Mouse (Mus musculus) T-cell, adult 66 days (primary cell): ENCODE results near the gene Ogdh. TPM values are rescaled to one million over a fixed set of nuclear protein-coding genes. Genes with fewer than 3 reads are reported as not detected.

ENCODE experiments used
- total RNA-seq, 2 experiments: library from RNA; stranded (reverse); gene quantifications; 3 replicates in 1 of 2; 4 replicates in 1 of 2; pipeline ENCODE4 v1.2.4; 2023

The Ogdh gene
- total RNA-seq, result 100 to 1,000 TPM; 161 to 167 TPM

GRCm38 (mm10) chr11:6291401-6292115, at the start of gene Ogdh:
TSS of gene Ogdh (plus strand) at chr11:6291633.

GRCm38 (mm10) chr11:6267320-6268254, 23.8 kb upstream of the Ogdh start, which contains the start of gene Ddx56:
TSS of gene Ddx56 (minus strand) at chr11:6267772.

GRCm38 (mm10) chr11:6274387-6275093, 16.9 kb upstream of the Ogdh start, which contains the start of gene Tmed4:
TSS of gene Tmed4 (minus strand) at chr11:6274870.

GRCm38 (mm10) chr11:6388726-6389413, 97.4 kb downstream of the Ogdh start, which contains the start of gene Zmiz2:
TSS of gene Zmiz2 (plus strand) at chr11:6389074.

Other genes starting within 250 kb of the Ogdh start
- gene Camk2b, start 225.3 kb upstream of the Ogdh start, total RNA-seq, result 10 to 100 TPM; 12.4 to 14.4 TPM
- 1 to 10 TPM in 1 of 2 experiments, under 1 TPM in 1; 0.47 to 1.1 TPM for gene A730071L15Rik, start 91.6 kb upstream of the Ogdh start, total RNA-seq
- 10 to 100 TPM; 64.9 to 69.8 TPM for gene Nudcd3, start 91.2 kb upstream of the Ogdh start, total RNA-seq
- under 1 TPM; 0.15 TPM for gene Npc1l1, start 61.5 kb upstream of the Ogdh start, total RNA-seq
- gene Ddx56, start 23.9 kb upstream of the Ogdh start, total RNA-seq, result 10 to 100 TPM; 81.5 to 92.5 TPM
- gene Tmed4, start 16.8 kb upstream of the Ogdh start, total RNA-seq, result 10 to 100 TPM; 39.9 to 46.8 TPM
- 100 to 1,000 TPM; 101 to 103 TPM for gene Zmiz2, start 97.4 kb downstream of the Ogdh start, total RNA-seq
- 1,000 to 10,000 TPM; 1,227 to 1,397 TPM for gene Ppia, start 123.8 kb downstream of the Ogdh start, total RNA-seq
- gene H2afv, start 152.8 kb downstream of the Ogdh start, total RNA-seq, result 10 to 100 TPM; 57.6 to 60.1 TPM
- gene Purb, start 184.3 kb downstream of the Ogdh start, total RNA-seq, result 10 to 100 TPM; 67.2 to 67.4 TPM
- gene Myo1g, start 229.3 kb downstream of the Ogdh start, total RNA-seq, result 100 to 1,000 TPM; 203 to 212 TPM